25 mouse cellular contexts compared by ENCODE assay signal in genomic region chr1:158700147-158700546, GRCm38 (mm10).
"Had no signal": no experiment of that assay in that cellular context is flagged by ENCODE, and none has a peak within 500 bp of the region (broad histone marks: within the 10 kb centered on the region; RNA-seq: fewer than 3 reads in every experiment).

No protein-coding gene starts in this region.

- H3K4me2 ChIP-seq: heart, embryonic 11.5 days; heart, embryonic 13.5 days; heart, embryonic 15.5 days; hindbrain, embryonic 13.5 days; hindbrain, embryonic 15.5 days; kidney, embryonic 15.5 days; limb, embryonic 12.5 days had no signal

- H3K4me1 ChIP-seq: heart, embryonic 13.5 days; heart, embryonic 15.5 days; hindbrain, embryonic 13.5 days; hindbrain, embryonic 15.5 days; kidney, embryonic 15.5 days; limb, embryonic 10.5 days; limb, embryonic 12.5 days had no signal

- DNase-seq: forebrain, postnatal 0 days; gastrocnemius, postnatal 14 days; gastrocnemius, postnatal 36 days; heart, adult 11 months; heart, adult 2 months; heart, postnatal 14 days; heart, postnatal 36 days; kidney, adult 11 months; kidney, adult 2 months; kidney, adult 9 months; kidney, postnatal 14 days; kidney, postnatal 36 days had no signal

- H3K9ac ChIP-seq: forebrain, postnatal 0 days; heart, embryonic 13.5 days; heart, embryonic 15.5 days; hindbrain, embryonic 13.5 days; hindbrain, embryonic 15.5 days; kidney, embryonic 15.5 days; limb, embryonic 12.5 days had no signal

- H3K9me3 ChIP-seq: heart, embryonic 13.5 days; heart, embryonic 15.5 days; hindbrain, embryonic 13.5 days; hindbrain, embryonic 15.5 days; kidney, embryonic 15.5 days; limb, embryonic 10.5 days; limb, embryonic 12.5 days had no signal

- H3K36me3 ChIP-seq: heart, embryonic 13.5 days; heart, embryonic 15.5 days; hindbrain, embryonic 13.5 days; hindbrain, embryonic 15.5 days; kidney, embryonic 15.5 days; limb, embryonic 10.5 days; limb, embryonic 12.5 days had no signal

- H3K4me3 ChIP-seq: heart, adult 2 months; heart, embryonic 13.5 days; heart, embryonic 15.5 days; hindbrain, embryonic 13.5 days; hindbrain, embryonic 15.5 days; kidney, embryonic 15.5 days; layer of hippocampus, adult 2 months; left cerebral cortex, adult 2 months; limb, embryonic 10.5 days; limb, embryonic 12.5 days had no signal

- H3K27me3 ChIP-seq: heart, embryonic 13.5 days; heart, embryonic 15.5 days; hindbrain, embryonic 13.5 days; hindbrain, embryonic 15.5 days; kidney, embryonic 15.5 days; limb, embryonic 12.5 days had no signal

- H3K27ac ChIP-seq: heart, adult 2 months; heart, embryonic 13.5 days; heart, embryonic 15.5 days; hindbrain, embryonic 13.5 days; hindbrain, embryonic 15.5 days; hindbrain, postnatal 0 days; kidney, embryonic 15.5 days; kidney, postnatal 0 days; layer of hippocampus, adult 2 months; left cerebral cortex, adult 2 months; limb, embryonic 10.5 days; limb, embryonic 12.5 days had no signal

- ATAC-seq: forebrain, postnatal 0 days; hindbrain, postnatal 0 days; intestine, embryonic 16.5 days had no signal
